Mouse (Mus musculus): ENCODE data around the gene Nsrp1.

DNA sequence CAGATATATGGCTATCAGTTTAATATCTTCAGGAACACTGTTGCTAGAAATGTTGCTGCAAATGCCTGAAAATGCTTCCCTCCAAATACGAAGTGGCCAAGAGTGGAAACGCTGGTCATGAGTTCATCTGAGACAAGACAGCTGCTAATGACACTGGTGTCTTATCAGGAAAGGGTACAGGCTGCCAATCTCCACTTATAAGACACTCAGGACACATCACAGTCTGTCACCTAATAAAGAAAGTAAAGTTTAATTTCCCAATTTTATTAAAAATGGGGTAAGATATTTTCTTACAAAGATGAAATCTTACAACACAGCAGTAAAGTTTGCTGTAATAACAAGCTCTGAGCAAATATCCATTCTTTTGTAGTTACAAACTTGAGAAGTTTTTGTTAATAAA lies 10.9 kb upstream of the Nsrp1 start:
- TF ChIP-seq GATA1 (IDR thresholded peaks at IDR 0.05; ENCODE audit: borderline replicate concordance, low read length) (no peak), FLI1 (IDR thresholded peaks at IDR 0.05; ENCODE audit: low read length) (no peak)
